Mouse (Mus musculus) midbrain, postnatal 0 days (tissue): ENCODE data around the gene Gm20388. TPM values are rescaled to one million over a fixed set of nuclear protein-coding genes. Genes with fewer than 3 reads are reported as not detected.

Source experiments
- ATAC-seq: fragments of 200-750 bp; cut with Nextera tagmentation; 2 replicates; pipeline ENCODE4 v1.8.0; 2017; ENCODE audit warnings: moderate number of reproducible peaks, mild to moderate bottlenecking, moderate TSS enrichment, moderate library complexity; ENCODE audit not compliant: low FRiP score
- DNase-seq: peaks from one replicate; pipeline ENCODE4 v3.0.0-alpha.2; 2015; ENCODE audit warnings: low spot score
- H3K27ac ChIP-seq: fragments of 300-500 bp; sonication (generic); 2 replicates; pipeline ENCODE4 v1.5.1; 2014; ENCODE audit warnings: low read depth, mild to moderate bottlenecking, low read length, mixed read lengths
- H3K27me3 ChIP-seq: fragments of 300-500 bp; sonication (generic); 2 replicates; pipeline ENCODE4 v1.6.1; 2014; ENCODE audit warnings: low read length, control low read depth, mixed read lengths; ENCODE audit not compliant: insufficient read depth
- H3K36me3 ChIP-seq: fragments of 300-500 bp; sonication (generic); 2 replicates; pipeline ENCODE4 v1.6.1; 2014; ENCODE audit warnings: low read length, control low read depth, mixed read lengths; ENCODE audit not compliant: insufficient read depth
- H3K4me1 ChIP-seq: fragments of 300-500 bp; sonication (generic); 2 replicates; pipeline ENCODE4 v1.6.1; 2014; ENCODE audit warnings: mild to moderate bottlenecking, control low read depth, antibody characterized with exemption, low read length, mixed read lengths; ENCODE audit not compliant: insufficient read depth
- H3K4me2 ChIP-seq: fragments of 300-500 bp; sonication (generic); 2 replicates; pipeline ENCODE4 v1.6.1; 2014; ENCODE audit warnings: low read depth, mild to moderate bottlenecking, low read length, mixed read lengths; ENCODE audit not compliant: poor library complexity, severe bottlenecking
- H3K4me3 ChIP-seq: fragments of 300-500 bp; sonication (generic); 2 replicates; pipeline ENCODE4 v1.5.1; 2014; ENCODE audit warnings: low read depth, mild to moderate bottlenecking, low read length, moderate library complexity
- H3K9ac ChIP-seq: fragments of 300-500 bp; sonication (generic); replicated peaks from 2 replicates; pipeline ENCODE4 v1.6.1; 2014; ENCODE audit warnings: mild to moderate bottlenecking, low read length, moderate library complexity, mixed read lengths; ENCODE audit not compliant: poor library complexity, severe bottlenecking
- H3K9me3 ChIP-seq: fragments of 300-500 bp; sonication (generic); 2 replicates; pipeline ENCODE4 v1.6.1; 2016; ENCODE audit warnings: low read length, control low read depth
- CTCF ChIP-seq: IDR thresholded peaks from 2 replicates; pipeline ENCODE4 v1.5.1; 2016; ENCODE audit warnings: antibody characterized with exemption, mild to moderate bottlenecking
- WGBS: fragments of 180-500 bp; shearing (Covaris S2); extraction: QIAGEN DNeasy Blood & Tissue Kit; methylation state at CpG from one replicate; pipeline ENCODE4 v1.1.7; 2014; 5-methylcytosine and 5-hydroxymethylcytosine counted together
- polyA plus RNA-seq: library from polyadenylated mRNA; unstranded; fragments of >200 nt; fragmentation: Nextera tagmentation; extraction: Ambion mirVana; gene quantifications from 2 replicates; pipeline ENCODE4 v1.2.1, GENCODE M21; 2015
- total RNA-seq: library from RNA; depleted of rRNA; stranded (reverse); fragments of >200 nt; gene quantifications from 2 replicates; pipeline ENCODE4 v1.2.3, GENCODE M21; 2014

The Gm20388 gene
- total and polyA plus RNA-seq, 2 experiments from 2014 or later = 74.2 TPM; not detected in 1

DNA sequence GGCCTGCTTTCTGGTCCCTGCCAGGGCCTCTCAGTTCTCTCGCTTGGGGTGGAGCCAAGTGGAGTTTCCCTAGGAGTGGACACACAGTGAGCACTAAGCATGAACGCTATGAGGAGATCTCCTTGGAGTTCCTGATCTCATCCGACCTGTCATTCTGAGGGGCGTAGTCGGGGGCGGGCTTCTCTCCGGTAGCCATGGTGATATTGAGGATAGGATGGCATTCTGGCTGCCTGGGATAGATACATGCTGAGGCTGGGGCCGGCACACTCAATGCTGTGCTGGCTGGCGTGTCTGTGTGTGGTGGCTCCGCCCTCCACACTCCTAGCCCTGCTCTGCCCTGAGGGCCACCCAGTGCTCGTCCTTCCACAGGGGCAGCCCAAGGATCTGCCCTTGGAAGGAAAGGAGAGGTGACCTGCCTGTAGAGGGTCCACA lies 2942.7 kb downstream of the Gm20388 start:
- H3K4me3 ChIP-seq = no peak overlapping the region
- H3K27me3 ChIP-seq = peaks cover 4% of the 10 kb centered on the region; the same call in 1 of the 2 replicates
- no peak overlapping the region for H3K9ac ChIP-seq
- no peak overlapping the region for H3K27ac ChIP-seq
- H3K9me3 ChIP-seq = no peaks in the 10 kb centered on the region
- no peak overlapping the region for H3K4me2 ChIP-seq
- peak; percentile 66 for DNase-seq
- WGBS = 9% methylated on average over 11 of the region's 11 CpGs
- no peak for TF ChIP-seq CTCF
- peak; percentile 77 for ATAC-seq
- 0 out of 2 replicates have a peak, but pooled peaks cover 6% of the 10 kb centered on the region for H3K4me1 ChIP-seq
- no peaks in the 10 kb centered on the region for H3K36me3 ChIP-seq

DNA sequence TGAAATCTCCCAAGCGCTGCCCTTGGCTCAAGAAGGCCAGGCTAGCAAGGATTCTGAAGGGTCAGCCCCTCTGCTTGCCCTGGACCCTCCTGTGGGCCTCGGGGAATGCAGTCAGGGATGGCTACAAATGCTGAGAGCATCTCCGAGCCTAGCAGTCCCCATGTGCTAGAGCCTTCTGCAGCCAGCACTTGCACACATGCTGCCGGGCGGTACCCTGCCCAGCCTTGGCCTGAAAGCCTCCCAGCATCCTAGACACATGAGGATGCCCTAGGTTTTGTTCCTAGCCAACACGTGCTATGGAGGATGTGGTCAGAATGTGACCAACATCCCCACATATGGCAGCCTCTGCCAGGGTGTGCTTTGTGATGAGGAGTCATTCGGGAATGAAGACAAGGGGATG lies 2943.7 kb downstream of the Gm20388 start:
- DNase-seq = no peak
- 80% methylated on average over 7 of the region's 7 CpGs for WGBS
- H3K4me1 ChIP-seq = 0 out of 2 replicates have a peak, but pooled peaks cover 6% of the 10 kb centered on the region
- H3K27me3 ChIP-seq = peaks cover 4% of the 10 kb centered on the region; the same call in 1 of the 2 replicates
- no peak overlapping the region for H3K4me3 ChIP-seq
- no peaks in the 10 kb centered on the region for H3K36me3 ChIP-seq
- no peak overlapping the region for H3K4me2 ChIP-seq
- TF ChIP-seq CTCF = no peak
- no peak for ATAC-seq
- H3K9me3 ChIP-seq = no peaks in the 10 kb centered on the region
- no peak overlapping the region for H3K27ac ChIP-seq
- no peak overlapping the region for H3K9ac ChIP-seq

DNA sequence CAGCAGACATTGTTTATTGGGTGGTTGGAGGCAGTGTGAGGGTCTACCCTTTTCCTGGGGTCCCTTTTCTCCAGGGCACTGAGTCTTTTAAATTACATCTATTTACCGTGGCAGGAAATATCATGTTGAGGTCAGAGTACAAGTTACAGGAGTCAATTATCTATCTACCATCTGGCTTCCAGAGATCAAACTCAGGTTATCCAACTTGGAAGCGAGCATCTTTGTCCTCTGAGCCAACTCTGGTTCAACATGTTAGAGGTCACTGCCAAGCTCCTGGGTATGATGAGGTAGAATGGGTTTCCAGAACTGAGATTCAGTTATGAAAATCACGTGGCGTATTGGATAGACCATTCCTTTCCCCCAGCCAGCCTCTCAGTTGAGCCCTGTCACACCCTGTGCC lies 2944.5 kb downstream of the Gm20388 start:
- DNase-seq = no peak
- WGBS = 88% methylated on average over 4 of the region's 4 CpGs
- H3K9ac ChIP-seq = no peak overlapping the region
- H3K9me3 ChIP-seq = no peaks in the 10 kb centered on the region
- H3K4me3 ChIP-seq = no peak overlapping the region
- no peak for ATAC-seq
- no peaks in the 10 kb centered on the region for H3K36me3 ChIP-seq
- peaks cover 4% of the 10 kb centered on the region; the same call in 1 of the 2 replicates for H3K27me3 ChIP-seq
- H3K27ac ChIP-seq = no peak overlapping the region
- TF ChIP-seq CTCF = no peak
- H3K4me2 ChIP-seq = no peak overlapping the region
- H3K4me1 ChIP-seq = 0 out of 2 replicates have a peak, but pooled peaks cover 6% of the 10 kb centered on the region

DNA sequence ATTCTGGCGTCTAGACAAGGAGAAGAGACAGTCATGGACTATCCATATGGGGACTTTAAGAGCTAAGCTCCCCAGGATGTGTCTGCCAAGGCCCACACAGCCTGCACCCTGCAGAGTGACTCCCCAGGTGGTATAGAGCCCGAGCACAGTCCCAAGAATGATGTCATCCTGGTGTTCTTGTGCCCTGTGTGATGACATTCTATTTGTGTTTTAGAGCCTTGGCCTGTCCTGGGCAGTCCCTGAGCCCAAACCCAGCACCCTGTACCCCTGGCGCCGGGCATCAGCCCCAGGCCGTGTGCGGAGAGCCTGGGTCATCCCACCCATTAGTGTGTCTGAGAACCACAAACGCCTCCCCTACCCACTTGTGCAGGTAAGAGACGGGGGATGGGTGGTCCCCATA lies 2945.6 kb downstream of the Gm20388 start:
- H3K9ac ChIP-seq = no peak overlapping the region
- 0 out of 2 replicates have a peak, but pooled peaks cover 6% of the 10 kb centered on the region for H3K4me1 ChIP-seq
- peaks cover 4% of the 10 kb centered on the region; the same call in 1 of the 2 replicates for H3K27me3 ChIP-seq
- WGBS = 84% methylated on average over 8 of the region's 8 CpGs
- no peak for TF ChIP-seq CTCF
- H3K4me2 ChIP-seq = no peak overlapping the region
- H3K4me3 ChIP-seq = no peak overlapping the region
- H3K36me3 ChIP-seq = no peaks in the 10 kb centered on the region
- DNase-seq = no peak
- no peak overlapping the region for H3K27ac ChIP-seq
- no peaks in the 10 kb centered on the region for H3K9me3 ChIP-seq
- ATAC-seq = no peak

DNA sequence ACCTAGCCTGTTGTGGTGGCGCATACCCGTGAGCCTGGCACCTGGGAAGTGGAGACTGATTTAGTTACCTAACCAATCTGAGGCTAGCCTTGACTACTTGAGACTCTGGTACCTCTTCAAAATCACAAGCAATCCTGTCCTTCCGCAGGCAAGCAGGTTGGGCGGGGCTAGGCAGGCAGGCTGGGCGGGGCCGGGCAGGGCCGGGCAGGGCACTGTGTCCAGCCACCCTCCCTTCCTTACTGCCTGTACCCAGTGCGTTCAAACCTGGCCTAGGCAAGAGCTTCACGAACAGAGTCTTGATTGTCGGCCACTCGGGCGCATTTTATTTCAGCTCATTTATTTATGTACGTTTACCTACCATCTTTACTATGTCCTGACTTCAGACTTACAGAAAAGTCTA lies 2949.2 kb downstream of the Gm20388 start:
- Histone ChIP-seq H3K9me3 (0 out of 2 replicates have a peak, but pooled peaks cover 3% of the 10 kb centered on the region), H3K4me1 (no peaks in the 10 kb centered on the region), H3K9ac (no peak overlapping the region), H3K27me3 (no peaks in the 10 kb centered on the region), H3K4me2 (no peak overlapping the region), H3K4me3 (no peak overlapping the region), H3K36me3 (no peaks in the 10 kb centered on the region), H3K27ac (no peak overlapping the region)
- DNase-seq = no peak
- 60% methylated on average over 13 of the region's 13 CpGs for WGBS
- no peak for TF ChIP-seq CTCF
- no peak for ATAC-seq

DNA sequence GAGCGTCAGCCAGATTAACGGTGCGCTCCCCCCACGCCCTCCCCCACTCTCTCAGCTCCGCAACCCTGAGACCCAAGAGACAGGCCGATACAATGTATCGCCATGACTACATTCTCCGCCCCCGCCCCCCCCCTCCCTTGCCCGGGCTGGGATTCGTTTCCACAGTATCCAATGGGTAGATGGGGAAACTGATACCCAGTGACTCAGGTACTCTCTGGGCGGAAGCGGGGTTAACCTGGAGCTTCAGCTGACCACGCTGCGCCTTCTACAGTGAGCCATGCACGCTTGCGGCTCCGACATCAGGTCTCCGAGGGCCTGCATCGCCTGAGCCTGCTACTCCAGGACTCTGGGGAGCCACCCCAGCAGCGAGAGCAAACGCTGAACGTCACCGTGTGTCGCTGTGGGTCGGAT lies 2954.1 kb downstream of the Gm20388 start:
- no peak overlapping the region for H3K9ac ChIP-seq
- ATAC-seq (peak; percentile 35; the same call in 1 of the 2 replicates), DNase-seq (no peak)
- no peak overlapping the region for H3K27ac ChIP-seq
- H3K9me3 ChIP-seq = 0 out of 2 replicates have a peak, but pooled peaks cover 3% of the 10 kb centered on the region
- H3K4me1 ChIP-seq = no peaks in the 10 kb centered on the region
- H3K27me3 ChIP-seq = no peaks in the 10 kb centered on the region
- WGBS = 55% methylated on average over 26 of the region's 26 CpGs
- H3K36me3 ChIP-seq = no peaks in the 10 kb centered on the region
- H3K4me3 ChIP-seq = peak overlapping the region; percentile 26
- H3K4me2 ChIP-seq = peak overlapping the region; percentile 43
- no peak for TF ChIP-seq CTCF
